Mouse (Mus musculus) cerebellum, adult 2 months (tissue): ENCODE measurements at regions not wholly inside any gene's neighbourhood (a gene's known extent, or its start where the extent isn't known, plus 50 kb on each side); places are given as distances from the start of the nearest gene placed in this dataset.

Source experiments
- DNase-seq, 2 experiments: peaks; one replicate each; pipeline ENCODE4 v3.0.0; 2021
- H3K27ac ChIP-seq: fragments of 200-500 bp; 2 replicates; pipeline ENCODE4 v1.5.1; 2012; ENCODE audit warnings: low read length, control low read depth, inconsistent platforms; ENCODE audit not compliant: insufficient read depth
- H3K27me3 ChIP-seq: fragments of 200-500 bp; 2 replicates; pipeline ENCODE4 v1.6.1; 2012; ENCODE audit warnings: inconsistent platforms, mild to moderate bottlenecking, low read length, moderate library complexity; ENCODE audit not compliant: control insufficient read depth, insufficient read depth
- H3K4me1 ChIP-seq: fragments of 200-500 bp; 2 replicates; pipeline ENCODE4 v1.6.1; 2011; ENCODE audit warnings: low read length; ENCODE audit not compliant: control insufficient read depth, insufficient read depth
- H3K4me3 ChIP-seq: fragments of 200-500 bp; replicated peaks from 2 replicates; pipeline ENCODE3; 2011; ENCODE audit warnings: mild to moderate bottlenecking, low read depth, low read length, control low read depth; ENCODE audit not compliant: insufficient read depth
- CTCF ChIP-seq: fragments of 200-500 bp; IDR thresholded peaks from 2 replicates; pipeline ENCODE4 v1.5.1; 2011; ENCODE audit warnings: low read depth, mild to moderate bottlenecking, control low read depth, low read length, moderate library complexity, borderline replicate concordance; ENCODE audit not compliant: insufficient read depth
- POLR2A ChIP-seq: fragments of 200-500 bp; IDR thresholded peaks from 2 replicates; pipeline ENCODE4 v1.6.1; 2011; ENCODE audit warnings: low read length, control low read depth, borderline replicate concordance; ENCODE audit not compliant: insufficient read depth
- WGBS: fragments of 180-500 bp; shearing (Covaris S2); methylation state at CpG from one replicate; pipeline ENCODE4 v1.1.7; 2018; 5-methylcytosine and 5-hydroxymethylcytosine counted together

DNA sequence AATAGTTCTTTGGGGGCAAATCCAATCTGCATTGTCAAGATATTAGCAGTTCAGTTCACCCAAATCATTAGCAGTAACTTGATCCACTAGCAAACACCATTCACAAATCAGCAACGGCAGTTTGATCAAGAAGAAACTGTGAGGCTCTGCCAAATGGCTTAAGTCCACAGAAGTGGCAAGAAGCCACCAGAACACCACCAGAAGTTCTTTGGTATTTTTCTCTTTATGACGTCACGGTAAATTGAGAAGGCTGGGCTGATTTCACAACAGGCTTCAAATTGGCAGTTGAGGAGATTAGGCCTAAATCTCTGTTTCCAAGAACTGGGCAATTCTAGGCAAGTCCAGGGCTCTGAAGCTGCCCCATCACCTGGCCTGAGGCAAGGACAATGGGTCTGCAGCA is 98.6 kb upstream of the 4930535I16Rik start:
- Histone ChIP-seq H3K27me3 (no peaks in the 10 kb centered on the region; the same call in 1 of the 2 replicates), H3K27ac (no peak overlapping the region), H3K4me3 (no peak overlapping the region), H3K4me1 (no peaks in the 10 kb centered on the region)
- TF ChIP-seq CTCF (no peak), POLR2A (no peak)
- DNase-seq = no peak
- 38% methylated on average over 3 of the region's 3 CpGs for WGBS

DNA sequence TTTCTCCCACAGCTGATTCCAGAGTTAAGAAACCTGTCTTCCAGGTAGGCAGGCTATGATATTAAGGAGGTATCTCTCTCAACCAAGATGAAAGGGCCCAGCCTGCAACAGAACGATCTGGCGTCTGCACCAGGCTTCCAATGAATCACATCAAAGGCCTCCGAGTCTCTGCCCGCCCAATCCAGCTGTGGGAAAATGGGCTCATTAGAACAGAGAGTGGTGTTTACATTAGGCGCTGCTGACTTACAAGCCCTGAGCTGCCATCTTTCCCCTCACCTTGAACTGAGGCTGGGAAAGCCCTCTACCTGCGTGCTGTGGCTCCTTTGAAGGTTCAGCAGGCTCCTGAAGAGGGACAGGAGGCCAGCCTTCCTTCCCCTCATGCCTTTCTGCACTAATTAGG is 97.5 kb upstream of the 4930535I16Rik start:
- H3K4me3 ChIP-seq = no peak overlapping the region
- no peak for DNase-seq
- no peaks in the 10 kb centered on the region; the same call in 1 of the 2 replicates for H3K27me3 ChIP-seq
- no peak overlapping the region for H3K27ac ChIP-seq
- WGBS = 73% methylated on average over 6 of the region's 6 CpGs
- TF ChIP-seq POLR2A = no peak
- no peak for TF ChIP-seq CTCF
- H3K4me1 ChIP-seq = no peaks in the 10 kb centered on the region

GRCm38 (mm10) chr4:124012406-124012805 is 94.6 kb upstream of the 4930535I16Rik start:
- no peak overlapping the region for H3K4me3 ChIP-seq
- H3K27ac ChIP-seq = no peak overlapping the region
- DNase-seq = no peak
- TF ChIP-seq CTCF = no peak
- no peak for TF ChIP-seq POLR2A
- H3K4me1 ChIP-seq = no peaks in the 10 kb centered on the region
- WGBS = 49% methylated on average over 6 of the region's 6 CpGs
- no peaks in the 10 kb centered on the region; the same call in 1 of the 2 replicates for H3K27me3 ChIP-seq

DNA sequence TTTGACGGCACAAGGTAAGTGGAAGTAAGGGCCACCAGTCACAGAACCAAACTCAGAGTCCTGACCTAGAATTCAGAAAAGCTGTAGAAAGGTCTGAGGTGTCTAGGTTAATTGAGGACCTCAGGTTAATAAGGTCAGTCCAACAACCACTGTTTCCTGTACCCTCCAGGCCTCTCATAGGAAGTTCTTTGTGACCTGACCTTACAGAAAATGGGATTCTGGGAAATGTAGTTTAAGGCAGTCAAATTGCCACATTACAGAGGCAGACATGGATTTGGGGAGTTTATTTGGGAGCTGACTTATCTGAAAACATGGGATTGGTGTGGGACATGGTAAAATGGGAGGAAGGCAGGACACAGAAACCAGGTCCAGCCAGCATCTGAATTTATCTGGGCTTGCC is 90.9 kb upstream of the 4930535I16Rik start:
- no peak for DNase-seq
- Histone ChIP-seq H3K4me3 (no peak overlapping the region), H3K4me1 (no peaks in the 10 kb centered on the region), H3K27me3 (no peaks in the 10 kb centered on the region; the same call in 1 of the 2 replicates), H3K27ac (no peak overlapping the region)
- no peak for TF ChIP-seq CTCF
- no peak for TF ChIP-seq POLR2A
- 100% methylated on average over 1 of the region's 1 CpGs for WGBS

DNA sequence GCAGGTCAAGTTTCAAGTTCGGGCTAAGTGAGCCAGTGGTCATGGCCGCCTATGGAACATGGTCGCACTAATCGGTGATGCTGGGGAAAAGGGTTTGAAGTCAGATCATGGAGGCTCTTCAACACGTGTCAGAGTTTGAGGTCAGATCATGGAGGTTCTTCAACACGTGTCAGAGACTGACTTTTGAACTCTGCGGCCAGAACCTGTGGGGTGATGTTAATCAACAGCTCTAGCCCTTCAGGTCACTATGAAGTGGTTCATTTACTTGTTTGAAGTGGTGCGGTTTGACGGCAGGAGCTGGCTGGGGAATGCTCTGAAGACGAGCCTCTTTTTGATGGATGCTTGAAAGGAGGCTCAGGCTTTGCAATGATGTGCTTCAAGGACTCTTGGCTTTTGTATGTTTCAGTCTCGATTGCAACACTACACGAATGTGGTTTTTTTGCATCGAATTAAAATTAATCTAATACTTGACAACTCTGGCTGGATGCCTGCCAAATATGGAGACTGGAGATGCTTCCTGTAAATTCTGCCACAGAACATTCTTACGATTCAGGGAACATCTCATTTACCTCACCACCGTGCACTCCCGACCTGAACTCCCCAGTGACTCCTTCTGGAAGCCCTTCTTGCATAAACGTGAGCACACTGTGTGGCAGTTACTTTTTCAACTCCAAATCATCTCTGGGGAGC is 87.9 kb upstream of the 4930535I16Rik start:
- no peak overlapping the region for H3K4me3 ChIP-seq
- WGBS = 50% methylated on average over 17 of the region's 17 CpGs
- H3K4me1 ChIP-seq = no peaks in the 10 kb centered on the region
- TF ChIP-seq CTCF (no peak), POLR2A (no peak)
- H3K27ac ChIP-seq = no peak overlapping the region
- DNase-seq = no peak
- H3K27me3 ChIP-seq = no peaks in the 10 kb centered on the region

DNA sequence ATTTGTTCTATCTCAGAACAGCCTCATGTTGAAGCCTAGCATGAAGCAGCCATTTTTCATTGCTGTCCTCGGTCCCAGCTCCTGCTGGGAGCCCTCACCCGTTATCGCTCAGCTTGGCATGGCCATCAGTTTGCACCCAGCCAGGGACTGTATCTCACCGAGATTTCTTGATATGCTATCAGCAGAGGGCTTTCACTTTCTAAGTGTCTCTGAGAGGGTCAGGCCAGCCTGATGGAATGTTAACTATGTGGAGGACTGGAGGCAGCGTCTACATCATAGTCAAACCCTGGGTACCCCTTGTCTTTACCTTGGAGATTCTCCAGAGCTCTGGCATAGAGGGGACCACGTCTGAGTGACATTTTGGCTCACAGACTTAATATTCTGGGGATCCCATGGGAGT is 84.9 kb upstream of the 4930535I16Rik start:
- 25% methylated on average over 6 of the region's 6 CpGs for WGBS
- Histone ChIP-seq H3K4me1 (no peaks in the 10 kb centered on the region; the same call in 1 of the 2 replicates), H3K27ac (no peak overlapping the region), H3K4me3 (no peak overlapping the region), H3K27me3 (no peaks in the 10 kb centered on the region; the same call in 1 of the 2 replicates)
- no peak for TF ChIP-seq POLR2A
- TF ChIP-seq CTCF = no peak
- DNase-seq = no peak

DNA sequence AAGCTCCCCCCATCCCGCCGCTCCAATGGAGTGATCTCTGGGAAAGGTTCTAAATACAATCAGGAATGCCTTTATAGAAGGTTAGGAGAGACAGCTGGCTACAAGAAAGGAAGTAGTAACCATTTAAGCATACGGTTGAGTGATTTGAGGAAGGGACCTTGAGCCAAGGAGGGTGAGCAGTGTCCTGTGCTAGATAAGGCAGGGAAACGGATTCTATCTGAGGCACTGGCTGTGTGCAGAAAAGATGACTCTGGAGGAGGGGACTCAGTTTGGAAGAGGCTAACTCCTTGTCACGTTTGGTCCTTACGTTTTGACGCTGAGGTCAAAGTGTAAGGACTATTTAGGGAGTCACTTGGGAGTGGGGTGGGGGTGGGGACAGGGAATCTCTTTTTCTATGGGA is 84.3 kb upstream of the 4930535I16Rik start:
- DNase-seq = no peak
- TF ChIP-seq CTCF (no peak), POLR2A (no peak)
- H3K4me1 ChIP-seq = no peaks in the 10 kb centered on the region; the same call in 1 of the 2 replicates
- no peak overlapping the region for H3K27ac ChIP-seq
- no peaks in the 10 kb centered on the region; the same call in 1 of the 2 replicates for H3K27me3 ChIP-seq
- H3K4me3 ChIP-seq = no peak overlapping the region
- 75% methylated on average over 7 of the region's 7 CpGs for WGBS

DNA sequence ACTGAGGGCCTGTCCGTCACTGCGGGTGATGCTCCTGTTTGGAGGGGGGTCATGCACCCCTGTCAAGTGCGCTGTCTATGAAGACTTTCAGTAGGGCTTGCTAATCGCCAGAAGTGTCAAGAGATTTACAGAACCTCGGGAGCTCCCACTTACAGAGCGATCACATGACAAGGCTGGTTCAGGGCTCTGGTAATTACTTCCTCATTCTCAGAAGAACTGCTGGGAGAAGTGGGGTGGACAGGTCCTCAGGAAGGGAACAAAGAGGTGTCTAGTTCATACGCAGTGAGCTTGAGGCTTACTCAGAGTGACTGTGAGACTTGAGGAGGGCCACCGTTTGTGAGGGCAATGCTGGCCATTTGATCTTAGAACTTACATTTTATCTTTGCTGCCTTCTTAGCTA is 78.0 kb upstream of the 4930535I16Rik start:
- TF ChIP-seq POLR2A (no peak), CTCF (no peak)
- no peak overlapping the region for H3K27ac ChIP-seq
- no peak for DNase-seq
- no peak overlapping the region for H3K4me3 ChIP-seq
- H3K27me3 ChIP-seq = no peaks in the 10 kb centered on the region; the same call in 1 of the 2 replicates
- no peaks in the 10 kb centered on the region; the same call in 1 of the 2 replicates for H3K4me1 ChIP-seq
- 84% methylated on average over 8 of the region's 8 CpGs for WGBS
